Mouse (Mus musculus) stomach, postnatal 0 days (tissue): ENCODE results near the gene Olfr186. TPM values are rescaled to one million over a fixed set of nuclear protein-coding genes. Genes with fewer than 3 reads are reported as not detected.

Source experiments
- ATAC-seq: fragments of 200-750 bp; cut with Nextera tagmentation; 2 replicates; pipeline ENCODE4 v1.8.0; 2017; ENCODE audit not compliant: low FRiP score, low TSS enrichment
- DNase-seq: peaks from one replicate; pipeline ENCODE4 v3.0.0-alpha.2; 2016; ENCODE audit warnings: low spot score
- H3K27ac ChIP-seq: fragments of 300-500 bp; sonication (generic); replicated peaks from 2 replicates; pipeline ENCODE4 v1.5.1; 2014; ENCODE audit warnings: mild to moderate bottlenecking, control low read depth
- H3K27me3 ChIP-seq: fragments of 300-500 bp; sonication (generic); 2 replicates; pipeline ENCODE4 v1.6.1; 2014; ENCODE audit warnings: low read length; ENCODE audit not compliant: control insufficient read depth, insufficient read depth
- H3K36me3 ChIP-seq: fragments of 300-500 bp; sonication (generic); 2 replicates; pipeline ENCODE4 v1.6.1; 2014; ENCODE audit warnings: low read length, mixed read lengths; ENCODE audit not compliant: control insufficient read depth, insufficient read depth
- H3K4me1 ChIP-seq: fragments of 300-500 bp; sonication (generic); replicated peaks from 2 replicates; pipeline ENCODE4 v1.6.1; 2014; ENCODE audit warnings: antibody characterized with exemption; ENCODE audit not compliant: control insufficient read depth, insufficient read depth
- H3K4me2 ChIP-seq: fragments of 300-500 bp; sonication (generic); replicated peaks from 2 replicates; pipeline ENCODE4 v1.6.1; 2014; ENCODE audit warnings: low read depth, mild to moderate bottlenecking, control low read depth, moderate library complexity
- H3K4me3 ChIP-seq: fragments of 300-500 bp; sonication (generic); 2 replicates; pipeline ENCODE4 v1.5.1; 2014; ENCODE audit warnings: low read depth, low read length, control low read depth
- H3K9ac ChIP-seq: fragments of 300-500 bp; sonication (generic); 2 replicates; pipeline ENCODE4 v1.6.1; 2014; ENCODE audit warnings: mild to moderate bottlenecking, low read length, control low read depth, mixed read lengths
- H3K9me3 ChIP-seq: fragments of 300-500 bp; sonication (generic); 2 replicates; pipeline ENCODE4 v1.6.1; 2016; ENCODE audit warnings: low read length; ENCODE audit not compliant: control insufficient read depth
- CTCF ChIP-seq: IDR thresholded peaks from 2 replicates; pipeline ENCODE4 v1.5.1; 2016; ENCODE audit warnings: antibody characterized with exemption, low read depth, mild to moderate bottlenecking, moderate library complexity
- EP300 ChIP-seq: optimal IDR thresholded peaks from 2 replicates; pipeline ENCODE3; 2016; ENCODE audit warnings: antibody characterized with exemption
- WGBS: fragments of 180-500 bp; shearing (Covaris S2); extraction: QIAGEN DNeasy Blood & Tissue Kit; methylation state at CpG from one replicate; pipeline ENCODE4 v1.1.7; 2014; 5-methylcytosine and 5-hydroxymethylcytosine counted together
- polyA plus RNA-seq: library from polyadenylated mRNA; unstranded; fragments of >200 nt; fragmentation: Nextera tagmentation; extraction: Ambion mirVana; gene quantifications from 2 replicates; pipeline ENCODE4 v1.2.1, GENCODE M21; 2015

Olfr186 gene
- polyA plus RNA-seq, 1 experiment from 2014 or later = not detected

DNA sequence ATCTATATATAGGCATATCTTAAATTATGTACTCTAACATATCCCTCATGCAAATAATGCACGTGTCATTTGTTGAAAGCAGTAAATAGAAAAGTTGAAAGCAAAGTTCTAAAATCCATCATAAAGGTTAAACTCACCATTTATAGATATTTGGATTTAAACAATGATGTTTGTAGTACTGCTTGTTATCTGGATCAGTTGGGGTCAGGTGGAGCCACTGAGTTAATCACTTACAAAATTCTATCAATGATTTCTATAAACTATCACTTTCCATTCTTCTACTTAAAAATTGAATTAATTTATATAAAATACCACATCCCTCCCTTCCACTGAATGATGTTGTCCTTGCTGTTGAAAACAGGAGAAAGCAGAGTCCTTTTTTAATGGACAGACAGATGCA lies 18.8 kb upstream of the Olfr186 start:
- no peak overlapping the region for H3K9ac ChIP-seq
- WGBS = 69% methylated on average over 1 of the region's 1 CpGs
- no peak for ATAC-seq
- no peak for DNase-seq
- H3K4me1 ChIP-seq = no peaks in the 10 kb centered on the region
- no peak overlapping the region for H3K4me3 ChIP-seq
- no peak overlapping the region for H3K4me2 ChIP-seq
- no peaks in the 10 kb centered on the region for H3K9me3 ChIP-seq
- H3K27me3 ChIP-seq = no peaks in the 10 kb centered on the region
- H3K27ac ChIP-seq = no peak overlapping the region
- TF ChIP-seq EP300 (no peak), CTCF (no peak)
- no peaks in the 10 kb centered on the region for H3K36me3 ChIP-seq

DNA sequence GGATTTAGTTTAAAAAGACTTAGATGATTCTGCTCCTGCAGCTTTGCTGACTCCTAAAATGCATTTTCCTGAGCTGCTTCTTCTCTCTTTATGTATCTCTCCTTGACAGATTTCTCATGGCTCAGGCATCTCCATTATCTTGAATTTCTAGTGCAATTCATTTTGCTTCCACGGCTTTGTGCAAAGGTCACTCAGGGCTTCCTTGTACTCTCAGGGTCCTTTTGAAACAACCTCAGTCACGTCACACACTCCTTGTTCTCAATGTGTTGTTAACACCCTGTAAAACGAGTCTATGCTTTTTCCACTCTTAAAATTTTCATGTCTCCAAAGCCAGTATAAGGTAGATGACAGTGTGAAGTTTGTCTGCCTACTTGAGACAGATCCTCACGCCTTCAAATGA lies 17.5 kb upstream of the Olfr186 start:
- Histone ChIP-seq H3K4me3 (no peak overlapping the region), H3K36me3 (no peaks in the 10 kb centered on the region), H3K27me3 (no peaks in the 10 kb centered on the region), H3K27ac (no peak overlapping the region), H3K4me2 (no peak overlapping the region), H3K9ac (no peak overlapping the region), H3K9me3 (no peaks in the 10 kb centered on the region), H3K4me1 (no peaks in the 10 kb centered on the region)
- ATAC-seq (no peak), DNase-seq (no peak)
- TF ChIP-seq EP300 (no peak), CTCF (no peak)
- WGBS = 59% methylated on average over 4 of the region's 4 CpGs

DNA sequence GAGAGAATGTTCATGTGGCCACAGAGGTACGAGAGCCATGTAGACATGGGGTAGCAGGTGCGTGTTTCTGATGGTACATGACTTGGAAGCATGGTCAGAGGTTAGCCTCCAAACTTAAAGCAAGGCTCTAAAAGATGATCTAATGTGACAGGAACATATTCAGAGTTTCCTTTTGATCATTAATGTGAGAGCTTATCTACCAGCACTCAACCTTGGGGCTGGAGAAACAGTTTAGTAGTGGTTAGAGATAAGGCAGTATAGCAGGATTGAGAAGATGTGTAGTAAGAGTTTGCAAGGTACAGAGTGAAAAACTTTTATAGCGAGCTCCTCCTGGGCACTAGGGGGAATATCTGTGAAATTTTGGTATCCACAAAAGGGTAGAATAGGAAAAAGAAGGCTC lies 15.7 kb upstream of the Olfr186 start:
- WGBS = 72% methylated on average over 3 of the region's 3 CpGs
- DNase-seq = no peak
- H3K27ac ChIP-seq = no peak overlapping the region

DNA sequence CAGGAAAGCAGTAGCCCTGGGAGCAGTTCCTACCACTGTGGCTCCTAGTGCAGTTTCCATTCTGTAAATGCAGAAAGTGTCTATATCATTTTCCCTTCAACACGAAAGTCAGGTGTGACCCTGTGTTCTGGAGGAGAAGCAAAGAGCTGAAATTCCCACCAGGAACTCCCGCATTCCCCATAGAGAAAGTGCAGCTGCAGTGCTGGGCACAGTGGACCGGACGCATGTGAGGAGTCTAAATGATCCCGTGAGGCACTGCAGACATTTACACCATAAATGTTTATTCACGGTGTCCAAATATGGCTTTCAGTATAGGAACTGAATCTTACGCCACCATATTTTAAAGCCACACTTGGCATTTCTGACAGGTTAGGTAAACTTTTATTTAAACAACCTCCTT lies 9.6 kb upstream of the Olfr186 start, which contains the start of gene Olfr187:
TSS of gene Olfr187 (minus strand) at position 58 of the 400 bp plus-strand sequence.
- no peak for ATAC-seq
- 50% methylated on average over 7 of the region's 7 CpGs for WGBS
- no peak within 1 kb of the TSS for H3K27ac ChIP-seq

More for the DNA sequence above, 15.7 kb upstream of the Olfr186 start:
- no peaks in the 10 kb centered on the region for H3K9me3 ChIP-seq
- no peak overlapping the region for H3K4me3 ChIP-seq
- H3K4me1 ChIP-seq = no peaks in the 10 kb centered on the region
- no peak overlapping the region for H3K9ac ChIP-seq
- no peak for ATAC-seq
- no peaks in the 10 kb centered on the region for H3K27me3 ChIP-seq
- H3K4me2 ChIP-seq = no peak overlapping the region
- TF ChIP-seq EP300 (no peak), CTCF (no peak)
- no peaks in the 10 kb centered on the region for H3K36me3 ChIP-seq

DNA sequence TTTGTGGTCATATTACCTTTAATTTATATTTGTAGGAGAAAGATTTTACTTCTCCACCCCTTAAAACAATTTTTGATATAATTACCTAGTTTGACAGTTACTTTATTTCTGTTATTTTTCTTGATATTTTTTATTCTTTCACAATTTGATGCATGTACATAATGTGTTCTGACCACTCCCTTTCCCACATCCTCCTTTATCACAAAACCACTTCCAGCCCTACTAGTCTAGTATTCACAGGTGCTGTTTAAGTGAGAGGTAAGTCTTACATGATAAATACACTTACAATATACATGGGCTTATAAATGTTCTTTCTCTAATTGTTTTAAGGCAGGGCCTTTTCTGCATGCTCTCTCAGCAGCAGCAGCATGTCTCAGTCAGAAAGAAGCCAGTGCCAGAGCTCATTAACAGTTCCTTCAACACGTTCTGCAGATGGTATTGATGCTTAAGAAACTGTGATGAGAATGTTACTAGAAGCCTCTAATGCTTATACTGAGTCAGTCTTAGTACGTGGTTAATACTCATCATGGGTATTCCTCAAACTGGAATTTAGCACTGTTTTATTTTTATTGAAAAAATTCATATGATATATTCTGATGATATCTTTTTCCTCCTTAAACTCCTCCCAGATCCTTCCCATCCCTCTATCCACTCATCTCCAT lies 16.6 kb downstream of the Olfr186 start:
- no peak overlapping the region for H3K27ac ChIP-seq
- no peaks in the 10 kb centered on the region for H3K4me1 ChIP-seq
- H3K9ac ChIP-seq = no peak overlapping the region
- no peak overlapping the region for H3K4me3 ChIP-seq
- no peak overlapping the region for H3K4me2 ChIP-seq
- ATAC-seq (no peak), DNase-seq (no peak)
- WGBS = 56% methylated on average over 2 of the region's 2 CpGs
- no peaks in the 10 kb centered on the region for H3K36me3 ChIP-seq
- no peak for TF ChIP-seq CTCF
- no peak for TF ChIP-seq EP300
- no peaks in the 10 kb centered on the region for H3K9me3 ChIP-seq
- H3K27me3 ChIP-seq = no peaks in the 10 kb centered on the region

More for the DNA sequence above, 9.6 kb upstream of the Olfr186 start, which contains the start of gene Olfr187:
- H3K4me3 ChIP-seq = no peak within 1 kb of the TSS
- DNase-seq = no peak
- H3K9ac ChIP-seq = no peak within 1 kb of the TSS
- TF ChIP-seq CTCF (no peak), EP300 (no peak)
- no peaks in the 10 kb centered on the region for H3K9me3 ChIP-seq
- H3K27me3 ChIP-seq = no peaks in the 10 kb centered on the region
- H3K4me1 ChIP-seq = no peaks in the 10 kb centered on the region
- H3K4me2 ChIP-seq = peak within 1 kb of the TSS; percentile 12
- no peaks in the 10 kb centered on the region for H3K36me3 ChIP-seq

DNA sequence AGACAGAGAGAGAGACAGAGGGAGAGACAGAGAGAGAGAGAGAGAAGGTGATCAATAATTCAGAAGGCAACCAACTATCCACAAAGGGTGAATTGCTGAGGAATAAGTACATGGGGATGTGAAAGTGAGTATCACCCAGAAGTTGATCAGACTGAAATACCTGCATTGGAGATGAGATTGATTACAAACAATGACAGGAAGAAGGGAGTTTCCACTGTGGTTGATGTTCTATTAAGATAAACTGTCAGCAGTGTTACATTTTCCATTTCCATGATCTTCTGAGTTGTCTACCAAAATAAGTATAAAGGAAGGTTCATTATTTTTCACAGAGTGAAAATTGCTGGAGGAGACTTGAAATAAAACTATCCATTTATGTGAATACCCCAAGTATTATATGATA lies 22.9 kb downstream of the Olfr186 start:
- TF ChIP-seq CTCF = no peak
- no peak for TF ChIP-seq EP300
- Histone ChIP-seq H3K9me3 (no peaks in the 10 kb centered on the region), H3K4me3 (no peak overlapping the region), H3K4me1 (no peaks in the 10 kb centered on the region), H3K4me2 (no peak overlapping the region), H3K27ac (no peak overlapping the region), H3K36me3 (no peaks in the 10 kb centered on the region), H3K9ac (no peak overlapping the region), H3K27me3 (no peaks in the 10 kb centered on the region)
- no peak for ATAC-seq
- no peak for DNase-seq
